In the genomic region with DNA sequence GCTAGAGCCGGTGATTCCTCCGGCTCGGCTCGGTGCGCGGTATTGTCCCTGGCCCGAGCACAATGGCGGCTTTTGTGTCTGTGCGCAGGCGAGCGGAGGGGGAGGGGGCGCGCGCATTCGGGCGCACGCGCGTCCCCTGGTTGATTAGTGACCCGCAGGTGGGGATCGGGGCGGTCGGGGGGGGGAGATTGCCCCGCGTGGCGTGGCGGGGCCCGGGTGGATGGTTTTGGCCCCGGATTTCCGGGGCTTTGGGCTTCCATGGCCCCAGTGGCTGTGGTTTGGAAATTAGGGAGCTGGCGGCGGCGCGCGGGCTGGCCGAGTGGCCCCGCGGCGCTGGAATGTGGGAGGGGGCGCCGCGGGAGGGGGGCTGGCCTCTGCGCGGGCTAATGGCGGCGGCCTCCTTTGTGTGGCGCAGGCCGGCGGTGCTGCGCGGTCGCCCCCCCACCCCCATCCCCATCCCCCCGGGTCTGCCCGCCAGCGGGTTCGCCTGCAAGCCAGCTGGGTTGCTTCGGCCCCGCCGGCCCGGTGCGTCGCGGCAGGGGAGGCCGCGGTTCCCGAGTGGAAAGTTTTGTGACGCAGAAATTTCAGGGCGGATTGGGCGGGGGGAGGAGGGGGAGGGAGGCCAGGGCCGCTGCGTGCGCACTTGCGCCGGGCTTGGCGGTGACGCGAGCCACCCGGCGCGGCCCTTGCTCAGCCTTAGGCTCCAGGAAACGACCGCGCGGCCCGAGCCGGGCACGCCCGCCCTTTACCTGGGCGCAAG, we compare ENCODE assay signal across 8 mouse cellular contexts. TPM values are rescaled to one million over a fixed set of nuclear protein-coding genes. Genes with fewer than 3 reads are reported as not detected.
DNase-seq lines count a peak whose midpoint lies in the region; ATAC-seq and TF ChIP-seq lines count a peak whose summit lies in the region.

No protein-coding gene starts in this region.

- no peaks in the 10 kb centered on the region for H3K9me3 ChIP-seq in heart, embryonic 12.5 days (replicated peaks)
- H3K9me3 ChIP-seq in kidney, postnatal 0 days (replicated peaks; ENCODE audit: low read length) = no peaks in the 10 kb centered on the region
- H3K9me3 ChIP-seq in liver, embryonic 11.5 days (ENCODE audit: control insufficient read depth, low read length) = no peaks in the 10 kb centered on the region

- no peak for TF ChIP-seq CTCF in embryonic fibroblast, embryonic 13.5 days (IDR thresholded peaks at IDR 0.05; ENCODE audit: borderline replicate concordance, insufficient read depth, low read length)
- TF ChIP-seq CTCF in kidney, postnatal 0 days (IDR thresholded peaks at IDR 0.05; ENCODE audit: low read depth) = no peak

- no peak for TF ChIP-seq POLR2A in embryonic fibroblast, embryonic 13.5 days (IDR thresholded peaks at IDR 0.05; ENCODE audit: low read depth, low read length)
- peak; percentile 11 for TF ChIP-seq POLR2A in myocyte (IDR thresholded peaks at IDR 0.05; ENCODE audit: insufficient read length, low read depth)

- peaks cover 47% of the 10 kb centered on the region for H3K79me2 ChIP-seq in myocyte (ENCODE audit: control insufficient read depth, insufficient read depth)

- H3ac ChIP-seq in myocyte (ENCODE audit: control insufficient read depth, insufficient read length) = peak overlapping the region; percentile 99

- peak overlapping the region; percentile 92 for H3K27ac ChIP-seq in embryonic fibroblast, embryonic 13.5 days (ENCODE audit: insufficient read depth, low read length)
- H3K27ac ChIP-seq in heart, embryonic 12.5 days (ENCODE audit: poor library complexity, severe bottlenecking) = peak overlapping the region; percentile 100
- peak overlapping the region; percentile 99 for H3K27ac ChIP-seq in kidney, postnatal 0 days
- peak overlapping the region; percentile 97 for H3K27ac ChIP-seq in liver, embryonic 11.5 days (ENCODE audit: low read depth, low read length)

- H3K9ac ChIP-seq in heart, embryonic 12.5 days = peak overlapping the region; percentile 99
- H3K9ac ChIP-seq in kidney, postnatal 0 days (ENCODE audit: low read depth, low read length) = peak overlapping the region; percentile 98
- H3K9ac ChIP-seq in liver, embryonic 11.5 days (ENCODE audit: low read depth, low read length) = peak overlapping the region; percentile 99

- peak overlapping the region; percentile 82 for H3K4me3 ChIP-seq in embryonic fibroblast, embryonic 13.5 days (ENCODE audit: insufficient read depth, low read length)
- peak overlapping the region; percentile 98 for H3K4me3 ChIP-seq in heart, embryonic 12.5 days
- peak overlapping the region; percentile 95 for H3K4me3 ChIP-seq in kidney, postnatal 0 days (replicated peaks; ENCODE audit: low read depth, low read length)
- peak overlapping the region; percentile 89 for H3K4me3 ChIP-seq in liver, embryonic 11.5 days (ENCODE audit: low read depth, low read length)
- H3K4me3 ChIP-seq in myocyte = peak overlapping the region; percentile 85

- H3K36me3 ChIP-seq in heart, embryonic 12.5 days = peaks cover 13% of the 10 kb centered on the region
- peaks cover 9% of the 10 kb centered on the region for H3K36me3 ChIP-seq in kidney, postnatal 0 days (ENCODE audit: insufficient read depth, low read length)
- H3K36me3 ChIP-seq in liver, embryonic 11.5 days (ENCODE audit: control insufficient read depth, insufficient read depth, low read length) = peaks cover 8% of the 10 kb centered on the region; the same call in 1 of the 2 replicates
- H3K36me3 ChIP-seq in myocyte (ENCODE audit: control insufficient read depth, insufficient read depth) = peaks cover 18% of the 10 kb centered on the region

- peak overlapping the region; percentile 72 for H3K4me2 ChIP-seq in heart, embryonic 12.5 days
- peak overlapping the region; percentile 77 for H3K4me2 ChIP-seq in kidney, postnatal 0 days (ENCODE audit: low read length)
- peak overlapping the region; percentile 80 for H3K4me2 ChIP-seq in liver, embryonic 11.5 days
- H3K4me2 ChIP-seq in myocyte (ENCODE audit: low read depth) = peak overlapping the region; percentile 78

- WGBS in heart, embryonic 12.5 days = under 1% methylated on average over 79 of the region's 89 CpGs
- WGBS in kidney, postnatal 0 days = 1% methylated on average over 60 of the region's 89 CpGs
- WGBS in liver, embryonic 11.5 days = 0% methylated on average over 72 of the region's 89 CpGs

- no peaks in the 10 kb centered on the region for H3K27me3 ChIP-seq in heart, embryonic 12.5 days (replicated peaks)
- H3K27me3 ChIP-seq in kidney, postnatal 0 days (ENCODE audit: insufficient read depth, low read length) = no peaks in the 10 kb centered on the region
- 0 out of 2 replicates have a peak, but pooled peaks cover 2% of the 10 kb centered on the region for H3K27me3 ChIP-seq in liver, embryonic 11.5 days (replicated peaks; ENCODE audit: control insufficient read depth, insufficient read depth, low read length)
- no peaks in the 10 kb centered on the region for H3K27me3 ChIP-seq in myocyte (ENCODE audit: control insufficient read depth, insufficient read depth, insufficient read length)

- peak; percentile 85 for ATAC-seq in heart, embryonic 12.5 days (ENCODE audit: insufficient number of reproducible peaks, low FRiP score)
- peak; percentile 76 for ATAC-seq in kidney, postnatal 0 days (replicated peaks; ENCODE audit: low FRiP score, low read depth)
- ATAC-seq in liver, embryonic 11.5 days (replicated peaks; ENCODE audit: low FRiP score) = peak; percentile 79

- H3K4me1 ChIP-seq in embryonic fibroblast, embryonic 13.5 days (ENCODE audit: control insufficient read depth, insufficient read depth, low read length) = no peaks in the 10 kb centered on the region
- H3K4me1 ChIP-seq in heart, embryonic 12.5 days (replicated peaks) = 0 out of 2 replicates have a peak, but pooled peaks cover 6% of the 10 kb centered on the region
- no peaks in the 10 kb centered on the region; the same call in 1 of the 2 replicates for H3K4me1 ChIP-seq in kidney, postnatal 0 days (replicated peaks; ENCODE audit: insufficient read depth, low read length)
- peaks cover 7% of the 10 kb centered on the region; the same call in 1 of the 2 replicates for H3K4me1 ChIP-seq in liver, embryonic 11.5 days (replicated peaks; ENCODE audit: control insufficient read depth, insufficient read depth, low read length)

- peak; percentile 72 to 78 for DNase-seq in B cell, adult 2 months
- peak; percentile 75 for DNase-seq in brain, adult 2 months (ENCODE audit: low read depth, low spot score)
- DNase-seq in kidney, postnatal 0 days (ENCODE audit: low spot score) = peak; percentile 66
- DNase-seq in liver, embryonic 11.5 days (ENCODE audit: low spot score) = peak; percentile 74
- peak; percentile 58 to 84 for DNase-seq in spleen, postnatal 4 days (ENCODE audit: low spot score in 2 of 2)

TF ChIP-seq in myocyte, 11 proteins besides CTCF, POLR2A, EP300 and RAD21:
- TF ChIP-seq POLR2AphosphoS2 (IDR thresholded peaks at IDR 0.05; ENCODE audit: insufficient read length, low read depth) (peak; percentile 49), REST (IDR thresholded peaks at IDR 0.05; ENCODE audit: insufficient read depth, insufficient read length) (no peak)

RNA-seq across cellular contexts. Expression of gene Ddx3x, which starts 0.7 kb away (rescaled TPM):
- 266 and 340 TPM in 2 replicates for polyA plus RNA-seq in embryonic fibroblast, embryonic 13.5 days (2011; ENCODE audit: insufficient read length, low read depth, missing spikeins)
- polyA plus RNA-seq in heart, embryonic 12.5 days (2016; fragmentation: Nextera tagmentation; extraction: Ambion mirVana) = 105 and 116 TPM in 2 replicates
- 102 and 104 TPM in 2 replicates for polyA plus RNA-seq in kidney, postnatal 0 days (2015; fragmentation: Nextera tagmentation; extraction: Ambion mirVana)
- polyA plus RNA-seq in liver, embryonic 11.5 days (2014; fragmentation: Nextera tagmentation; extraction: Ambion mirVana) = 136 and 150 TPM in 2 replicates
- 38.9 TPM for polyA plus RNA-seq in myocyte (2012; fragmentation: generic; extraction: Trizol)

Comparison
In these comparisons a context has a peak if more than half of its experiments do, and no peak if none do; other contexts are left out.
1. Peak in every context shown above with its lines: DNase-seq, ATAC-seq, H3K4me3 ChIP-seq and H3K27ac ChIP-seq.